Mouse (Mus musculus) forebrain, embryonic 12.5 days (tissue): ENCODE data around the gene Olfr504. TPM values are rescaled to one million over a fixed set of nuclear protein-coding genes. Genes with fewer than 3 reads are reported as not detected.
"Not testable (repeated sequence)": the region's sequence is repeated elsewhere in the genome, so short reads cannot be mapped to it uniquely, and the experiment has no call there.

Source experiments
- ATAC-seq: fragments of 200-750 bp; cut with Nextera tagmentation; 2 replicates; pipeline ENCODE4 v1.8.0; 2017; ENCODE audit warnings: moderate TSS enrichment; ENCODE audit not compliant: low FRiP score
- H3K27ac ChIP-seq: fragments of 300-500 bp; sonication (generic); 2 replicates; pipeline ENCODE4 v1.5.1; 2016; ENCODE audit warnings: mild to moderate bottlenecking
- H3K27me3 ChIP-seq: fragments of 300-500 bp; sonication (generic); 2 replicates; pipeline ENCODE4 v1.6.1; 2016; ENCODE audit warnings: mild to moderate bottlenecking
- H3K36me3 ChIP-seq: fragments of 300-500 bp; sonication (generic); replicated peaks from 2 replicates; pipeline ENCODE4 v1.6.1; 2016; ENCODE audit warnings: mild to moderate bottlenecking
- H3K4me1 ChIP-seq: fragments of 300-500 bp; sonication (generic); 2 replicates; pipeline ENCODE4 v1.6.1; 2016
- H3K4me2 ChIP-seq: fragments of 300-500 bp; sonication (generic); 2 replicates; pipeline ENCODE4 v1.6.1; 2016; ENCODE audit warnings: mild to moderate bottlenecking, moderate library complexity
- H3K4me3 ChIP-seq: fragments of 300-500 bp; sonication (generic); replicated peaks from 2 replicates; pipeline ENCODE4 v1.5.1; 2016; ENCODE audit warnings: mild to moderate bottlenecking
- H3K9ac ChIP-seq: fragments of 300-500 bp; sonication (generic); 2 replicates; pipeline ENCODE4 v1.6.1; 2016; ENCODE audit warnings: mild to moderate bottlenecking
- H3K9me3 ChIP-seq: fragments of 300-500 bp; sonication (generic); 2 replicates; pipeline ENCODE4 v1.6.1; 2016
- WGBS: fragments of 180-500 bp; shearing (Covaris S2); methylation state at CpG from one replicate; pipeline ENCODE4 v1.1.7; 2016; 5-methylcytosine and 5-hydroxymethylcytosine counted together
- polyA plus RNA-seq: library from polyadenylated mRNA; unstranded; fragments of >200 nt; fragmentation: Nextera tagmentation; extraction: Ambion mirVana; gene quantifications from 2 replicates; pipeline ENCODE4 v1.2.1, GENCODE M21; 2016

Gene Olfr504
- not detected in 2 replicates for polyA plus RNA-seq

DNA sequence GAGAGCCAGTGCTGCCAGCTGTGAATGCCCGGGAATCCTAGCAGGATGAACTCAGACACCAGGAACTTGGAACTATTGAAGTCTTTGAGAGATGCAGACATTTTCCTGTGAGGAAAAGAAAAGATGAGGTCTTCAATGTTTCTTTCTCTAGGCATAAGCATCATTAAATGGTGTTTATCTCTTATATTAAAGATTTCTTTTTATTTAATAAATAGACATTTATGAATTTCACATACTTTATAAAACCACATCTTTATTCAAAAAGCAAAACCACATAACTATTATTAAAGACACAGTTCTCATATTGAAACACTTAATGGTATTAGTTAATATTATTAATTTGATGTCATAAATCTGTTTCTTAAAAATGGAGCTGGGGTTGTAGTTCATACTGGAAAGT, at the start of gene Olfr504:
Olfr504 (minus strand) TSS at position 101 of the 400 bp plus-strand sequence.
- Histone ChIP-seq H3K27ac (no peak within 1 kb of the TSS), H3K4me1 (no peaks in the 10 kb centered on the region), H3K9ac (no peak within 1 kb of the TSS), H3K4me2 (no peak within 1 kb of the TSS), H3K27me3 (no peaks in the 10 kb centered on the region), H3K4me3 (no peak within 1 kb of the TSS), H3K36me3 (no peaks in the 10 kb centered on the region), H3K9me3 (0 out of 2 replicates have a peak, but pooled peaks cover 3% of the 10 kb centered on the region)
- ATAC-seq = no peak
- 89% methylated on average over 1 of the region's 1 CpGs for WGBS

DNA sequence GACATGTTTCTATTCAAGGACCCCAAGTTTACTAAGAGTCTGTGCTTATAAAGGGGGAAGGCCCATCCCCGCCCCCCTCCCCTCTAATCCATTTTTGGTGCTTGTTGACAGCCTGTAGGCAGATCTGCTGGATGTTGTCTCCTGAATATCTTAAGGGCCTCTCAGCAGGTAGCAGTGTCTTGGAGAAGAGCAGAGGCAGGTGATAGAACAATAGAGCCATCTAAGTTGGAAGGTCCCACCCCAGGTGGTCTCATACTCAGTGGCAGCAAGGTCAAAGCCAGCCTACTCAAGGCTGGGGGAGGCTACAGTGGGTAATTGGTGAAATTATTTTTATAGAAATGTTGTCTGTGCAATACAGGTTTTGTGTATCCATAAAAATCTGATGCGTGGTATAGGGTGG, 48.5 kb upstream of the Olfr504 start:
- Histone ChIP-seq H3K27ac (no peak overlapping the region), H3K27me3 (no peaks in the 10 kb centered on the region), H3K9me3 (no peaks in the 10 kb centered on the region), H3K4me2 (no peak overlapping the region), H3K4me3 (no peak overlapping the region), H3K36me3 (no peaks in the 10 kb centered on the region), H3K9ac (no peak overlapping the region), H3K4me1 (no peaks in the 10 kb centered on the region)
- no peak for ATAC-seq
- WGBS = 82% methylated on average over 2 of the region's 2 CpGs

GRCm38 (mm10) chr7:108610487-108610886, 44.9 kb upstream of the Olfr504 start, which contains the start of gene Olfr506:
Olfr506 (plus strand) TSS chr7:108610787.
- no peaks in the 10 kb centered on the region for H3K9me3 ChIP-seq
- H3K27ac ChIP-seq = no peak within 1 kb of the TSS
- no peak for ATAC-seq
- H3K4me1 ChIP-seq = no peaks in the 10 kb centered on the region
- H3K4me2 ChIP-seq = no peak within 1 kb of the TSS
- H3K4me3 ChIP-seq = no peak within 1 kb of the TSS
- no peaks in the 10 kb centered on the region for H3K27me3 ChIP-seq
- H3K36me3 ChIP-seq = no peaks in the 10 kb centered on the region
- H3K9ac ChIP-seq = no peak within 1 kb of the TSS

- not testable (repeated sequence) for H3K4me1 ChIP-seq, H3K9me3 ChIP-seq, H3K4me3 ChIP-seq, ATAC-seq, H3K4me2 ChIP-seq, H3K27me3 ChIP-seq, H3K27ac ChIP-seq, H3K36me3 ChIP-seq, H3K9ac ChIP-seq
- 79% methylated on average over 3 of the region's 3 CpGs for WGBS
Observed at GRCm38 (mm10) chr7:108601916-108602315, 36.3 kb upstream of the Olfr504 start.

GRCm38 (mm10) chr7:108589797-108590196, 24.2 kb upstream of the Olfr504 start:
- Histone ChIP-seq H3K27me3 (no peaks in the 10 kb centered on the region), H3K4me1 (no peaks in the 10 kb centered on the region), H3K4me2 (no peak overlapping the region), H3K27ac (no peak overlapping the region), H3K9ac (no peak overlapping the region), H3K4me3 (no peak overlapping the region), H3K9me3 (no peaks in the 10 kb centered on the region), H3K36me3 (no peaks in the 10 kb centered on the region)
- no peak for ATAC-seq
- 93% methylated on average over 1 of the region's 1 CpGs for WGBS

DNA sequence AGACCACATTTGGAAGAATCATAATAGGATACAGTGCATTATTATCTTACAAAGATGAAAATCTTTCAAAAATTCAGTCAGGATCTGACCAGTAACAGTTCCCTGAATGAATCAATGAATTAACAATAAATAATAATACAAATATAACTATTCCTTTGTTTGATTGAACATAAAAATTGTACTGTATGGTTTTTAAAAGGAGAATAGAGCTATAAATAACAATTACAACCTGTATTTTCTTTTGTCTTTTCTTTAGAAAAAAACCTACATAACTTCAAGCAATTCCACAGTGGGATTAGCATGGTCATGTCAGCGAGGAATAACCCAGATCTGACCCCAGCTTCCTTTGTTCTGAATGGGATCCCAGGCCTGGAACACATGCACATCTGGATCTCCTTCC, 21.4 kb downstream of the Olfr504 start, which contains the start of gene Olfr503:
Olfr503 (plus strand) TSS at position 301 of the 400 bp plus-strand sequence.
- ATAC-seq, H3K4me1 ChIP-seq, H3K9me3 ChIP-seq, H3K4me2 ChIP-seq, H3K27ac ChIP-seq, H3K36me3 ChIP-seq, H3K4me3 ChIP-seq, H3K27me3 ChIP-seq, H3K9ac ChIP-seq: not testable (repeated sequence)
- 60% methylated on average over 1 of the region's 1 CpGs for WGBS

- no peak overlapping the region for H3K9ac ChIP-seq
- no peaks in the 10 kb centered on the region for H3K9me3 ChIP-seq
- H3K27me3 ChIP-seq = no peaks in the 10 kb centered on the region
- no peaks in the 10 kb centered on the region for H3K36me3 ChIP-seq
- ATAC-seq = no peak
- 90% methylated on average over 13 of the region's 13 CpGs for WGBS
- H3K4me2 ChIP-seq = no peak overlapping the region
- no peak overlapping the region for H3K27ac ChIP-seq
- H3K4me3 ChIP-seq = no peak overlapping the region
- no peaks in the 10 kb centered on the region for H3K4me1 ChIP-seq
Observed at GRCm38 (mm10) chr7:108542416-108542815, 23.2 kb downstream of the Olfr504 start.

DNA sequence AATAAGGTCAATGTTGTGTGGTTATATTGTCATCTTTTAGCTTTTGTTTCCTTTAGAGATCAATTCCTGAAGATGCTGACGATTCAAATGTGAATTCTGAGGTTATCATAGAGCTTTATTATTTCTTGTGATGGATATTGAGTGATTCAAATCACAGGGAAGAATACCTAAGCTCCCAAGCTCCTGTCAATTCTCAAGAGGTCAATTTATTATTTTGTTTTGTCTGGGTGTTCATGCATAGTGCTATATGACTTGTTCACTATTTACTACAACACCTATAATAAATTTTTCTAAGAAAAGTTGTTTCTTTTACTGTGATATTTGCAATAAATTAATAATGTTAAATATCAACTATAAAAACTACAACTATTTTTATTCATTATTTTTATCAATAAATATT, 40.6 kb downstream of the Olfr504 start, which contains the start of gene Olfr502:
Olfr502 (minus strand) TSS at position 101 of the 400 bp plus-strand sequence.
- no peak within 1 kb of the TSS for H3K9ac ChIP-seq
- no peak within 1 kb of the TSS for H3K4me3 ChIP-seq
- no peaks in the 10 kb centered on the region for H3K36me3 ChIP-seq
- H3K4me1 ChIP-seq = no peaks in the 10 kb centered on the region
- no peak for ATAC-seq
- no peak within 1 kb of the TSS for H3K27ac ChIP-seq
- WGBS = 82% methylated on average over 1 of the region's 1 CpGs
- no peaks in the 10 kb centered on the region for H3K27me3 ChIP-seq
- no peaks in the 10 kb centered on the region for H3K9me3 ChIP-seq
- no peak within 1 kb of the TSS for H3K4me2 ChIP-seq

Other genes with a start within 250 kb of the Olfr504 start
- gene Olfr492, start 242.1 kb downstream of the Olfr504 start, polyA plus RNA-seq = not detected in 2 replicates
- not detected in 2 replicates for gene Olfr493, start 218.8 kb downstream of the Olfr504 start, polyA plus RNA-seq
- not detected in 2 replicates for gene Olfr494, start 200.5 kb downstream of the Olfr504 start, polyA plus RNA-seq
- gene Olfr495, start 172.6 kb downstream of the Olfr504 start, polyA plus RNA-seq = not detected in 2 replicates
- not detected in 2 replicates for gene Olfr497, start 145.4 kb downstream of the Olfr504 start, polyA plus RNA-seq
- gene Olfr498, start 100.5 kb downstream of the Olfr504 start, polyA plus RNA-seq = not detected in 2 replicates
- gene Olfr502, start 40.7 kb downstream of the Olfr504 start, polyA plus RNA-seq = not detected in 2 replicates
- not detected in 2 replicates for gene Olfr503, start 21.3 kb downstream of the Olfr504 start, polyA plus RNA-seq
- gene Olfr506, start 45.0 kb upstream of the Olfr504 start, polyA plus RNA-seq = not detected in 2 replicates
- gene Olfr507, start 56.0 kb upstream of the Olfr504 start, polyA plus RNA-seq = not detected in 2 replicates
- gene Olfr508, start 64.2 kb upstream of the Olfr504 start, polyA plus RNA-seq = not detected in 2 replicates
- not detected in 2 replicates for gene Olfr509, start 86.1 kb upstream of the Olfr504 start, polyA plus RNA-seq
- gene Olfr510, start 100.6 kb upstream of the Olfr504 start, polyA plus RNA-seq = not detected in 2 replicates
- gene Olfr512, start 147.5 kb upstream of the Olfr504 start, polyA plus RNA-seq = not detected in 2 replicates
- gene Olfr513, start 185.2 kb upstream of the Olfr504 start, polyA plus RNA-seq = not detected in 2 replicates